Comparison of ENCODE assay signal across 7 mouse cellular contexts in the genomic region with DNA sequence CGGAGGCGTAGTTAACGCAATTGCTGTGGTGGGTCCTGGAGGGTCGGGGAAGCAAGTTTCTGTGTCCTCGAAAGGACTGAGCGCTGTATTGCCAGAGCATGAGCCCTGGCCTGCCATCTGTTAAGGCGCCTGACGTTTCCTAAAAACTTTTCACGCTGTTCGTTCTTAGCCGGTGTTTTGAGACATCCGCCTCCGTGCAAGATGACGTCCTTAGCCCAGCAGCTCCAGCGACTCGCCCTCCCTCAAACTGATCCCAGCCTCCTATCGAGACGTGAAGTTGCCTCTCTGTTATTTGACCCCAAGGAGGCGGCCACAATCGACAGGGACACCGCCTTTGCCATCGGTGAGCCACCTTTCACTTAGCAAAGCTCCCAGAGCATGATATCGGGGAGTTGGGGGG. TPM values are rescaled to one million over a fixed set of nuclear protein-coding genes. Genes with fewer than 3 reads are reported as not detected.
A peak's percentile ranks its signal among the peaks of the same experiment; 100 is the strongest.
DNase-seq lines count a peak whose midpoint lies in the region; ATAC-seq and TF ChIP-seq lines count a peak whose summit lies in the region.

No protein-coding gene starts in this region.

- no peaks in the 10 kb centered on the region for H3K9me3 ChIP-seq in lung, embryonic 14.5 days (ENCODE audit: low read depth, low read length)
- H3K9me3 ChIP-seq in limb, embryonic 13.5 days = no peaks in the 10 kb centered on the region
- H3K9me3 ChIP-seq in neural tube, embryonic 12.5 days = no peaks in the 10 kb centered on the region

- no peak overlapping the region for H3K27ac ChIP-seq in lung, embryonic 14.5 days (ENCODE audit: low read depth)
- H3K27ac ChIP-seq in limb, embryonic 13.5 days = no peak overlapping the region
- H3K27ac ChIP-seq in neural tube, embryonic 12.5 days = no peak overlapping the region

- peak overlapping the region; percentile 93 for H3K4me3 ChIP-seq in lung, embryonic 14.5 days (ENCODE audit: low read depth, low read length)
- H3K4me3 ChIP-seq in limb, embryonic 13.5 days = peak overlapping the region; percentile 91
- peak overlapping the region; percentile 84 for H3K4me3 ChIP-seq in neural tube, embryonic 12.5 days

- H3K4me2 ChIP-seq in lung, embryonic 14.5 days = peak overlapping the region; percentile 93
- peak overlapping the region; percentile 95 for H3K4me2 ChIP-seq in limb, embryonic 13.5 days (replicated peaks)
- H3K4me2 ChIP-seq in neural tube, embryonic 12.5 days (replicated peaks) = peak overlapping the region; percentile 85

- no peak for TF ChIP-seq CTCF in lung, embryonic 14.5 days (IDR thresholded peaks at IDR 0.05; ENCODE audit: low read depth)

- H3K36me3 ChIP-seq in lung, embryonic 14.5 days (ENCODE audit: insufficient read depth) = peaks cover 23% of the 10 kb centered on the region; the same call in 1 of the 2 replicates
- H3K36me3 ChIP-seq in limb, embryonic 13.5 days = peaks cover 18% of the 10 kb centered on the region
- peaks cover 24% of the 10 kb centered on the region for H3K36me3 ChIP-seq in neural tube, embryonic 12.5 days

- WGBS in lung, embryonic 14.5 days = under 1% methylated on average over 23 of the region's 23 CpGs
- 0% methylated on average over 23 of the region's 23 CpGs for WGBS in limb, embryonic 13.5 days
- 1% methylated on average over 23 of the region's 23 CpGs for WGBS in neural tube, embryonic 12.5 days

- peak overlapping the region; percentile 63 for H3K9ac ChIP-seq in lung, embryonic 14.5 days
- H3K9ac ChIP-seq in limb, embryonic 13.5 days = peak overlapping the region; percentile 76
- peak overlapping the region; percentile 59 for H3K9ac ChIP-seq in neural tube, embryonic 12.5 days

- H3K27me3 ChIP-seq in lung, embryonic 14.5 days (ENCODE audit: insufficient read depth, low read length) = 0 out of 2 replicates have a peak, but pooled peaks cover 3% of the 10 kb centered on the region
- H3K27me3 ChIP-seq in limb, embryonic 13.5 days = peaks cover 3% of the 10 kb centered on the region; the same call in 1 of the 2 replicates
- H3K27me3 ChIP-seq in neural tube, embryonic 12.5 days (replicated peaks) = no peaks in the 10 kb centered on the region

- peak; percentile 25 for ATAC-seq in lung, embryonic 14.5 days (ENCODE audit: insufficient read depth)
- ATAC-seq in erythroid progenitor cell, adult 5-6 weeks (replicated peaks; ENCODE audit: low FRiP score, poor library complexity, severe bottlenecking) = peak; percentile 17
- ATAC-seq in limb, embryonic 13.5 days (ENCODE audit: low FRiP score, low read depth) = peak; percentile 7
- ATAC-seq in neural tube, embryonic 12.5 days (ENCODE audit: low FRiP score, low read depth) = no peak; the same call in 1 of the 2 replicates

- DNase-seq in lung, embryonic 14.5 days = peak; percentile 24
- no peak for DNase-seq in lung, postnatal 14 days
- peak; percentile 72 for DNase-seq in ZHBTc4 (ENCODE audit: low read depth, low spot score)
- DNase-seq in ovary, postnatal 36 days (ENCODE audit: low spot score) = no peak

- H3K4me1 ChIP-seq in lung, embryonic 14.5 days (ENCODE audit: insufficient read depth) = 0 out of 2 replicates have a peak, but pooled peaks cover 5% of the 10 kb centered on the region
- H3K4me1 ChIP-seq in limb, embryonic 13.5 days = peaks cover 9% of the 10 kb centered on the region
- peaks cover 10% of the 10 kb centered on the region for H3K4me1 ChIP-seq in neural tube, embryonic 12.5 days

RNA-seq across cellular contexts. Expression of gene Heatr1, which starts 0.7 kb away (rescaled TPM):
- 31.3 and 36.2 TPM in 2 replicates for polyA plus RNA-seq in lung, embryonic 14.5 days (2014; fragmentation: Nextera tagmentation; extraction: Ambion mirVana)
- total RNA-seq in erythroid progenitor cell, adult 5-6 weeks (2015; ENCODE audit: low replicate concordance) = 7.2 and 14.3 TPM in 2 replicates
- 10.0 and 13.1 TPM in 2 replicates for total RNA-seq in erythroid progenitor cell, adult 5-6 weeks (2017; ENCODE audit: low replicate concordance)
- 16.1 and 19.0 TPM in 2 replicates for polyA plus RNA-seq in limb, embryonic 13.5 days (2015; fragmentation: Nextera tagmentation; extraction: Ambion mirVana)
- 22.2 and 22.9 TPM in 2 replicates for polyA plus RNA-seq in neural tube, embryonic 12.5 days (2016; fragmentation: Nextera tagmentation; extraction: Ambion mirVana)

RNA-seq across cellular contexts. Expression of gene Actn2, which starts 55.0 kb away (rescaled TPM):
- 0.57 and 10.2 TPM in 2 replicates for polyA plus RNA-seq in lung, embryonic 14.5 days (2014; fragmentation: Nextera tagmentation; extraction: Ambion mirVana)
- 2.9 TPM in 1 of 2 replicates, not detected in the other for total RNA-seq in erythroid progenitor cell, adult 5-6 weeks (2015; ENCODE audit: low replicate concordance)
- total RNA-seq in erythroid progenitor cell, adult 5-6 weeks (2017; ENCODE audit: low replicate concordance) = not detected in 2 replicates
- polyA plus RNA-seq in limb, embryonic 13.5 days (2015; fragmentation: Nextera tagmentation; extraction: Ambion mirVana) = 161 and 166 TPM in 2 replicates
- polyA plus RNA-seq in neural tube, embryonic 12.5 days (2016; fragmentation: Nextera tagmentation; extraction: Ambion mirVana) = 17.8 and 27.3 TPM in 2 replicates

Comparison
In these comparisons a context has a peak if more than half of its experiments do, and no peak if none do; other contexts are left out.
1. DNase-seq: peak in lung, embryonic 14.5 days (single experiment) and ZHBTc4 (single experiment); none in lung, postnatal 14 days (single experiment) and ovary, postnatal 36 days (single experiment).
2. Peak in every context shown above with its lines, with median percentiles within 50 percentile points of each other: H3K4me2 ChIP-seq, H3K4me3 ChIP-seq and H3K9ac ChIP-seq.